Mouse (Mus musculus): ENCODE data around the gene Epha8. TPM values are rescaled to one million over a fixed set of nuclear protein-coding genes. Genes with fewer than 3 reads are reported as not detected.

Epha8 gene
- polyA plus RNA-seq, 1 experiment from 2014 or later, result 2.5 TPM

DNA sequence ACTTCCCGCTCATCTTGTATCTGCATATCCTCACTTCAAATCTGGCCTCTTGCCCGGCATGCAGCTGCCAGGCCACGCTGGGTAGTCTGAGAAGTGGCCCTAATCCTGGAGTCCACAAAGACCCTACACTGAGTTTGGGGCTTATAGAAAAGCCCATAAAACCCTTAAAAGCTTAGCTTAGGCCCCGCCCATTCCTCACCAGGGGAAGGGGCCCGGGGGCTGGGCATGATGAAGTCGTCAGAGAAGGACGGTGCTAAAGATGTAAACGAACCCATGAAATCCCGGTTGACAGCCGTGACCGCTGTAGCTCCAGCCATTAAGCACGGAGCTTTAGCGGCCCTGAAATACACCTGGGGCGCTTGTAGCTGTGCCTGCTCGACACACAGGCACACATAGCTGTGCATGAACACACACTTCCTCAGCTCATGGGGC is 8.4 kb upstream of the Epha8 start:
- no peak overlapping the region for H3K9ac ChIP-seq (ENCODE audit: low read length)
- no peak overlapping the region for H3K4me2 ChIP-seq (ENCODE audit: low read depth)
- DNase-seq (ENCODE audit: low spot score) (no peak), ATAC-seq (ENCODE audit: insufficient read depth, low FRiP score, low TSS enrichment) (no peak)
- WGBS, result 12% methylated on average over 15 of the region's 15 CpGs
- H3K4me3 ChIP-seq (ENCODE audit: low read depth, low read length), result no peak overlapping the region
- no peaks in the 10 kb centered on the region for H3K9me3 ChIP-seq (ENCODE audit: control insufficient read depth, low read length)
- no peaks in the 10 kb centered on the region for H3K36me3 ChIP-seq (ENCODE audit: control insufficient read depth, insufficient read depth, low read length)
- peaks cover 36% of the 10 kb centered on the region for H3K4me1 ChIP-seq (ENCODE audit: control insufficient read depth, insufficient read depth, low read length)
- peaks cover 7% of the 10 kb centered on the region; the same call in 1 of the 2 replicates for H3K27me3 ChIP-seq (ENCODE audit: control insufficient read depth, insufficient read depth, low read length)
- H3K27ac ChIP-seq (ENCODE audit: low read depth, low read length), result no peak overlapping the region

DNA sequence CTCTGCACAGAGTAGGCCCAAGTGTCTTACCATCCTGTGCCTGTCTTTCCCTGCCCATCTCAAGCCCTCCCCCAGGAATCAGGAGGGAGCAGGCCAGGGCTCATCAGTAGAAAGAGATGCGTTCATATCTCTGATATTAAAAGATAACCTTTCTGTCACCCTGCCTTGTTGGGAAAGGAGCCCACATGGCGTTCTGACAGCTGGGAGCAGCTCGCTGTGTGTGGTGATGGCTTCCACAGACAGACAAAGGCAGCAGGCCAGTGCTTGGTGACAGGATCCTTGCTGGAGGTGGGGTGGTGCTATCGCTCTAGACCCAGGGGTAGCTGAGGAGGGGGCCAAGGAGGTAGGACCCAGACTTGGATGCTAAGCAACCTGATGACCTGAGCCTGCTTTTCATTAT is 5.8 kb upstream of the Epha8 start:
- no peak for ATAC-seq (ENCODE audit: insufficient read depth, low FRiP score, low TSS enrichment)
- Histone ChIP-seq H3K4me1 (ENCODE audit: control insufficient read depth, insufficient read depth, low read length) (peaks cover 34% of the 10 kb centered on the region), H3K27ac (ENCODE audit: low read depth, low read length) (no peak overlapping the region)

GRCm38 (mm10) chr4:136961642-136962285 is 5.1 kb upstream of the Epha8 start:
- Histone ChIP-seq H3K9ac (ENCODE audit: low read length) (no peak overlapping the region), H3K9me3 (ENCODE audit: control insufficient read depth, low read length) (no peaks in the 10 kb centered on the region), H3K36me3 (ENCODE audit: control insufficient read depth, insufficient read depth, low read length) (no peaks in the 10 kb centered on the region), H3K4me2 (ENCODE audit: low read depth) (no peak overlapping the region), H3K4me3 (ENCODE audit: low read depth, low read length) (no peak overlapping the region), H3K27ac (ENCODE audit: low read depth, low read length) (no peak overlapping the region), H3K27me3 (ENCODE audit: control insufficient read depth, insufficient read depth, low read length) (peaks cover 23% of the 10 kb centered on the region), H3K4me1 (ENCODE audit: control insufficient read depth, insufficient read depth, low read length) (peaks cover 40% of the 10 kb centered on the region)
- no peak for DNase-seq (ENCODE audit: low spot score)
- ATAC-seq (ENCODE audit: insufficient read depth, low FRiP score, low TSS enrichment), result no peak
- WGBS, result 22% methylated on average over 4 of the region's 4 CpGs

More for the DNA sequence above, 5.8 kb upstream of the Epha8 start:
- no peak overlapping the region for H3K9ac ChIP-seq (ENCODE audit: low read length)
- H3K27me3 ChIP-seq (ENCODE audit: control insufficient read depth, insufficient read depth, low read length), result peaks cover 19% of the 10 kb centered on the region
- no peak overlapping the region for H3K4me2 ChIP-seq (ENCODE audit: low read depth)
- H3K9me3 ChIP-seq (ENCODE audit: control insufficient read depth, low read length), result no peaks in the 10 kb centered on the region
- WGBS, result 50% methylated on average over 4 of the region's 4 CpGs
- no peak overlapping the region for H3K4me3 ChIP-seq (ENCODE audit: low read depth, low read length)
- DNase-seq (ENCODE audit: low spot score), result no peak
- no peaks in the 10 kb centered on the region for H3K36me3 ChIP-seq (ENCODE audit: control insufficient read depth, insufficient read depth, low read length)

GRCm38 (mm10) chr4:136960581-136960980 is 4.0 kb upstream of the Epha8 start:
- Histone ChIP-seq H3K4me3 (ENCODE audit: low read depth, low read length) (no peak overlapping the region), H3K4me2 (ENCODE audit: low read depth) (no peak overlapping the region), H3K4me1 (ENCODE audit: control insufficient read depth, insufficient read depth, low read length) (peaks cover 34% of the 10 kb centered on the region), H3K36me3 (ENCODE audit: control insufficient read depth, insufficient read depth, low read length) (no peaks in the 10 kb centered on the region), H3K27ac (ENCODE audit: low read depth, low read length) (no peak overlapping the region), H3K27me3 (ENCODE audit: control insufficient read depth, insufficient read depth, low read length) (peaks cover 31% of the 10 kb centered on the region), H3K9me3 (ENCODE audit: control insufficient read depth, low read length) (no peaks in the 10 kb centered on the region), H3K9ac (ENCODE audit: low read length) (no peak overlapping the region)
- 52% methylated on average over 9 of the region's 9 CpGs for WGBS
- DNase-seq (ENCODE audit: low spot score) (no peak), ATAC-seq (ENCODE audit: insufficient read depth, low FRiP score, low TSS enrichment) (no peak)

- DNase-seq (ENCODE audit: low spot score), result no peak
- no peak overlapping the region for H3K27ac ChIP-seq (ENCODE audit: low read depth, low read length)
- no peak for ATAC-seq (ENCODE audit: insufficient read depth, low FRiP score, low TSS enrichment)
- peaks cover 31% of the 10 kb centered on the region for H3K4me1 ChIP-seq (ENCODE audit: control insufficient read depth, insufficient read depth, low read length)
- H3K4me3 ChIP-seq (ENCODE audit: low read depth, low read length), result no peak overlapping the region
- H3K36me3 ChIP-seq (ENCODE audit: control insufficient read depth, insufficient read depth, low read length), result no peaks in the 10 kb centered on the region
- 63% methylated on average over 3 of the region's 3 CpGs for WGBS
- H3K27me3 ChIP-seq (ENCODE audit: control insufficient read depth, insufficient read depth, low read length), result peaks cover 37% of the 10 kb centered on the region
- H3K4me2 ChIP-seq (ENCODE audit: low read depth), result no peak overlapping the region
- H3K9me3 ChIP-seq (ENCODE audit: control insufficient read depth, low read length), result no peaks in the 10 kb centered on the region
- H3K9ac ChIP-seq (ENCODE audit: low read length), result no peak overlapping the region
These were observed 3.5 kb upstream of the Epha8 start for GRCm38 (mm10) chr4:136960068-136960467.

- WGBS, result 73% methylated on average over 6 of the region's 6 CpGs
- Histone ChIP-seq H3K27me3 (ENCODE audit: control insufficient read depth, insufficient read depth, low read length) (peaks cover 47% of the 10 kb centered on the region), H3K4me2 (ENCODE audit: low read depth) (no peak overlapping the region), H3K4me1 (ENCODE audit: control insufficient read depth, insufficient read depth, low read length) (peaks cover 11% of the 10 kb centered on the region), H3K36me3 (ENCODE audit: control insufficient read depth, insufficient read depth, low read length) (no peaks in the 10 kb centered on the region), H3K9me3 (ENCODE audit: control insufficient read depth, low read length) (no peaks in the 10 kb centered on the region), H3K27ac (ENCODE audit: low read depth, low read length) (no peak overlapping the region), H3K9ac (ENCODE audit: low read length) (no peak overlapping the region), H3K4me3 (ENCODE audit: low read depth, low read length) (no peak overlapping the region)
- DNase-seq (ENCODE audit: low spot score) (no peak), ATAC-seq (ENCODE audit: insufficient read depth, low FRiP score, low TSS enrichment) (no peak)
These were observed 2.1 kb downstream of the Epha8 start for GRCm38 (mm10) chr4:136954562-136954961.

GRCm38 (mm10) chr4:136949266-136949989 is 7.2 kb downstream of the Epha8 start:
- Histone ChIP-seq H3K27ac (ENCODE audit: low read depth, low read length) (no peak overlapping the region), H3K9me3 (ENCODE audit: control insufficient read depth, low read length) (no peaks in the 10 kb centered on the region), H3K27me3 (ENCODE audit: control insufficient read depth, insufficient read depth, low read length) (peaks cover 4% of the 10 kb centered on the region; the same call in 1 of the 2 replicates), H3K9ac (ENCODE audit: low read length) (no peak overlapping the region), H3K4me3 (ENCODE audit: low read depth, low read length) (no peak overlapping the region), H3K36me3 (ENCODE audit: control insufficient read depth, insufficient read depth, low read length) (no peaks in the 10 kb centered on the region), H3K4me2 (ENCODE audit: low read depth) (no peak overlapping the region), H3K4me1 (ENCODE audit: control insufficient read depth, insufficient read depth, low read length) (peaks cover 9% of the 10 kb centered on the region)
- WGBS, result 37% methylated on average over 10 of the region's 10 CpGs
- DNase-seq (ENCODE audit: low spot score) (no peak), ATAC-seq (ENCODE audit: insufficient read depth, low FRiP score, low TSS enrichment) (no peak)

DNA sequence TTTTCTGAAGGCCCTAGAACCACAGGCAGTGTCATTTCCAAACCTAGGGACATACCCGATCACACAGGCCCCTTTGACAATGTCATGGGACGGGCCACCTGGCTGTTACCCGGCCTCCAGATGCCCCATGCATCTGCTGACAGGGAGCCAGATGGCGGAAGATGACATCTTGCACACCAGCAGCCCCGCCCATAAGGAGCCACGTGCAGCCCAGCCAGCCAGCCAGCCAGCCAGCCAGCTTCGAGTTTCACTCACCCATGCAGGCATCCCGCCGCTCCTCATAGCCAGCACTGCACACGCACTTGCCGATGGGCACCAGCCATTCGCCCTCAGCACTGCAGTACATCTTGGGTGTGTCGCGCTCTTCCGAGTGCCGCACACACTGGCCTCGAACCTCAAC is 11.2 kb downstream of the Epha8 start:
- H3K4me1 ChIP-seq (ENCODE audit: control insufficient read depth, insufficient read depth, low read length), result peaks cover 14% of the 10 kb centered on the region
- no peak overlapping the region for H3K9ac ChIP-seq (ENCODE audit: low read length)
- H3K4me2 ChIP-seq (ENCODE audit: low read depth), result no peak overlapping the region
- H3K4me3 ChIP-seq (ENCODE audit: low read depth, low read length), result no peak overlapping the region
- no peaks in the 10 kb centered on the region for H3K27me3 ChIP-seq (ENCODE audit: control insufficient read depth, insufficient read depth, low read length)
- no peaks in the 10 kb centered on the region for H3K36me3 ChIP-seq (ENCODE audit: control insufficient read depth, insufficient read depth, low read length)
- 52% methylated on average over 17 of the region's 17 CpGs for WGBS
- ATAC-seq (ENCODE audit: insufficient read depth, low FRiP score, low TSS enrichment), result no peak
- no peak for DNase-seq (ENCODE audit: low spot score)
- no peak overlapping the region; the same call in 1 of the 2 replicates for H3K27ac ChIP-seq (ENCODE audit: low read depth, low read length)
- H3K9me3 ChIP-seq (ENCODE audit: control insufficient read depth, low read length), result no peaks in the 10 kb centered on the region

Data from neural tube, embryonic 11.5 days (tissue).